Mouse (Mus musculus) fibroblast of lung, adult 2 months (primary cell): Measurements from ENCODE around the gene Ghitm.
"Not testable (repeated sequence)": the region's sequence is repeated elsewhere in the genome, so short reads cannot be mapped to it uniquely, and the experiment has no call there.

Experiments
- DNase-seq: peaks from one replicate; pipeline ENCODE4 v3.0.0-alpha.2; 2011; ENCODE audit warnings: low read depth

Ghitm gene

GRCm38 (mm10) chr14:37135127-37135593 is at the start of gene Ghitm:
Ghitm (minus strand) TSS chr14:37135272.
- DNase-seq = peak; percentile 97

DNA sequence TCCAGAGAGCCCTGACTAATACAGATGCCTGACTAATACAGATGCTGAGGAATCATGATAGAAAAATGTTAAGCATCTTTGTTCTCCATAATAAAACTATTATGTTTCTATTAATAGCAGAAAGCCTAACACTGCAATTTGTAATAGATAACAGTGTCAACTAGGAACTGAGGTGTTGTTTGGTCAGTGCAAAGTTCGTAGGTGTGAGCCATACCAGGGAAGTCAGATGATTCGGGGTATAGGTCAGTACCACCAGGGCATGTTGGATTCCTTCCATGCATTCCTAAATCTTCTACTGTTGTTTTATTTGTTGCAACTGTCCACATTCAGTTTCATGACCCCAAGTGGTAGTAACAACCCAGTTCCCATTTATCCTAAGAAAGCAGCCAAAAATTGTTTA is 49.8 kb upstream of the Ghitm start:
- DNase-seq = no peak

GRCm38 (mm10) chr14:37174484-37174883 is 39.4 kb upstream of the Ghitm start:
- no peak for DNase-seq

GRCm38 (mm10) chr14:37165266-37165926 is 30.3 kb upstream of the Ghitm start:
- no peak for DNase-seq

GRCm38 (mm10) chr14:37164392-37165032 is 29.4 kb upstream of the Ghitm start:
- no peak for DNase-seq

- no peak for DNase-seq
These were observed 28.3 kb upstream of the Ghitm start for GRCm38 (mm10) chr14:37163277-37163956.

- no peak for DNase-seq
These were observed 19.3 kb upstream of the Ghitm start for GRCm38 (mm10) chr14:37154391-37154790.

- DNase-seq = no peak
These were observed 4.1 kb upstream of the Ghitm start for GRCm38 (mm10) chr14:37139051-37139710.

- not testable (repeated sequence) for DNase-seq
These were observed 2.5 kb upstream of the Ghitm start for GRCm38 (mm10) chr14:37137596-37137995.

- DNase-seq = no peak
These were observed 1.0 kb upstream of the Ghitm start for GRCm38 (mm10) chr14:37136110-37136509.

- no peak for DNase-seq
These were observed 599 bp upstream of the Ghitm start for GRCm38 (mm10) chr14:37135671-37136070.

DNA sequence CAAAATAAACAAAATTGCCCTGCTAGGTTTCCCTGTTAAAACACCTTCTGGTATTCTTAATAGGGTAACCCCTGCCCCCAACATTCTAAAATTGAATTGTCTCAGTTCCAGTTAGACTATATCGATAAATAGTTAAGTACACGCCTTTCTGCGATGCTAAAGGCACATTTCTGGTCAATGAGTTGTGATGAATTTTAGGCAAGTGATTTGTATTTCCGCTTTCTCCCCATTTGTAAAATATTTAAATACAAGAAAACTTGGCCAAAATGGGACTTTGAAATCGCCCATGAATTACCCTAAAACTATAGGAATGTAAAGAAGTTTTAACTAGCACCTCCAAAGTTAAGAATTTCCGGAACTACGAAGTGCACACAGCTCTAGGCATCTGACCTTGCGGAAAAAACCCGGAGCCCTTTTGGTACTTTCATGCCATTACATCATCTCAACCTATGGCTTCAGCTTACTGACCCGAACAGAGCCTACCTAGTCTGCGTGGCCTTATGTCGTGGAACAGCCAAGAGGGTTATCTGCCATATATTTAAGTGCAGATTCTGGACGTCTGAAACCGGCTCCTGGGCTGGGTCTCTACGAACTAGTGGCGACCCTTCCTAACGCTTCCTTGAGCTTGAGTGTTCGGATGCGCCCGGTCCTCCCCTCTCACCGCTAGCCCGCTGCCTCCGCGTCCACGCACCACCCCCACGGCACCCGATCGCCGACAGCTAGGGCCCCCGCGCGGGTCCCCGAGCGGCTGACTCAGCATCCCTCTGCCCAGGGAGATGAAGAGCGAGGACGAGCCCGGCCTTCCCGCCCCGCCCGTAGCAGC is 557 bp downstream of the Ghitm start:
- DNase-seq = no peak

- no peak for DNase-seq
These were observed 7.4 kb downstream of the Ghitm start for GRCm38 (mm10) chr14:37127652-37128051.

DNA sequence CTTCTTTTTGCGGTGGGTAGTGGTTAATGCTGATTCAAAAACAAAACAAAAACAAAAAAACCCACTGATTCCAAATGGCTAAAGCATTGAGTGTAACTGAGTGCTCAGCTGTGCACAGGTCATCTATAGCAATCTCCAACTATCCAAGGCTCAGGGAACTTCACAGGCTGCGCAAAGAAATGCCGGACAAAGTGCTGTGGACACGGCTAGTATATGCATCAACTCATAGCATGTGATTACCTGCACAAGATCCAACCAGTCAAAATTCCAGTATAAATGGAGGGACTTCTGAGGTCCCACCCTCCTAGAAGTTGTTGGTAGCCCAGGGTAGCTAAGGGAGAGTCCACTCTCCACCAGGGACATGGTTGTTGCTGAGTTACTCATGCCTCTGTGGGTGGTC is 15.8 kb downstream of the Ghitm start:
- DNase-seq = no peak

GRCm38 (mm10) chr14:37113922-37114321 is 21.1 kb downstream of the Ghitm start, which contains the start of gene 2610528A11Rik:
2610528A11Rik (minus strand) TSS chr14:37114022.
- no peak for DNase-seq

- DNase-seq = no peak
These were observed 22.1 kb downstream of the Ghitm start for GRCm38 (mm10) chr14:37112931-37113330.

- DNase-seq = no peak
These were observed 23.7 kb downstream of the Ghitm start for GRCm38 (mm10) chr14:37111371-37111770.

DNA sequence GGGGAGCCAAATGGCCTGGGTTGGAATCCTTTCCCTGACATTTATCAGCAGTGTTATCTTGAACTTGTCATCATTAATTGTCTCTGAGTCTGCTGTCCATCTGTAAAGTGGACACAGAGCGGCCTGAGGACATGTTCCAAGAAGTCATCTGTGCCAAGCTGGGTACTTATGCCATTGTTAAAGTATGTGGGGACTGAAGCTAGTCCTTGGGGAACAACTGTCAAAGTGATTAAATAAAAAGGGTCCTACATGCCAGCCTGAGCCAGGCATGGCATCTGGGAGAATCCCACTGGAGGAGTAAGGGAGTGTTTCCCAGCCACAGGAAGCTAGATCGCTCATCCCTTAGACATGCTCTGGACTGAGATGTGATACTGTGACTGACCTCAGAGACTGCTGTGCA is 24.6 kb downstream of the Ghitm start:
- DNase-seq = no peak

DNA sequence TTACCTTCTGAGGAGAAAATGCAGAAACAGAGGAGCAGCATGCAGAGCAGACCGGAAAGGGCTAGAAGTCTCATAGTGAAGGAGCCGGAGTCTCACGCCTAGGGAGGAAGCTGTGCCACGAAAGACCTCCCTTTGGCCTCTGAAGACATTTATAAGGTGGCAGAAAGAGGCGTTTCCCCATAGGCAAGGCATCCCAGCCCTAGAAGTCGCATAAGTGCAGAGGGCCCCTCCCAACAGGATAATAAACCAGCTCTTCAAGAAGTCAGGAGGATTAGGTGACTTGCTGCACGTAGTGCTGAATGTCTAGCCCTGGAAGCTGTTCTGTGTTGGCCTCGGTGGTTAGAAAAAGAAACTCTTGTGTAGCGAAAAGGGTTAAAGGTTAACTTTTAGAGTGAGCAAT is 25.1 kb downstream of the Ghitm start:
- DNase-seq = no peak

- DNase-seq = no peak
These were observed 25.6 kb downstream of the Ghitm start for GRCm38 (mm10) chr14:37109460-37109859.

DNA sequence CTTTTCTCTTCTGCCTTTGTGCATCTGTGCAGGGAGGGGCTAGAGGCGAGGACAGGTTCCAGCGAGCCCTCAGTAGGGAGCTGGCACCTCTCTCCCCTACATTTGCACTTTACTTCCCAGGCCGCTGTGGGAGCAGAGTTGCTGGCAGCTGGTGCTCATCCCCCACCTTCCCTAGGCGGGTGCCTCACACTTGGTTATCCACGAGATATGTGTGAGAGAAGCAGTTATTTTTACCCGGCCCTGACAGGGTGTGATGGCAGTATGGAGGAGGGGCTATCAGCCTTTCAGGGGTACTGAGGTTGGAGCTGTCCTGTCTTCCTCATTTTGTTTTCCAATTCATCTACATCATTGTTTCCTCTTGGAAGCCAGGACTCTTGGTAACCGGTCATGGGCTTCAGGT is 29.2 kb downstream of the Ghitm start:
- no peak for DNase-seq

DNA sequence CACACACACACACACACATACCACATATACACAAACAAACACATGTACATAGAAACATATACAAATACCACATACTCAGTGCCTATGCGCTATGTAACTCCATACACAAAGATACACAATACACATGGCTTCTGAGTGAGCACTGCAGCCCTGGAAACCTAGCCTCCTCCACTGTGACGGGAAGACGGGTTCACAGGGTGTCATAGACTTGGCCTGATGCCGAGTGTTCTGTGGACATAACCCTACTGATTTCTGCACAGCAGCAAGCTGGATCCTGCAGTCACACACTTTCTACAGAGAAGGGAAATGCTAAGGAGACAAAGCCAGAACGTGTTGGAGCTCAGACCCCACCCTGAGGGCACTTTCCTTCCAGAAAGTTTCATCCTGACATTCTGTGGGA is 30.3 kb downstream of the Ghitm start:
- no peak for DNase-seq
